Mouse (Mus musculus) midbrain, embryonic 15.5 days (tissue): ENCODE data around the gene Rbl1. TPM values are rescaled to one million over a fixed set of nuclear protein-coding genes. Genes with fewer than 3 reads are reported as not detected.
"Not testable (repeated sequence)": the region's sequence is repeated elsewhere in the genome, so short reads cannot be mapped to it uniquely, and the experiment has no call there.

Source experiments
- ATAC-seq: fragments of 200-750 bp; cut with Nextera tagmentation; replicated peaks from 2 replicates; pipeline ENCODE4 v1.8.0; 2017; ENCODE audit warnings: moderate TSS enrichment
- H3K27ac ChIP-seq: fragments of 300-500 bp; sonication (generic); 2 replicates; pipeline ENCODE4 v1.5.1; 2015; ENCODE audit warnings: mild to moderate bottlenecking, inconsistent platforms
- H3K27me3 ChIP-seq: fragments of 300-500 bp; sonication (generic); replicated peaks from 2 replicates; pipeline ENCODE4 v1.6.1; 2015; ENCODE audit warnings: inconsistent platforms
- H3K36me3 ChIP-seq: fragments of 300-500 bp; sonication (generic); replicated peaks from 2 replicates; pipeline ENCODE4 v1.6.1; 2015; ENCODE audit warnings: inconsistent platforms
- H3K4me1 ChIP-seq: fragments of 300-500 bp; sonication (generic); 2 replicates; pipeline ENCODE4 v1.6.1; 2015; ENCODE audit warnings: inconsistent platforms
- H3K4me2 ChIP-seq: fragments of 300-500 bp; sonication (generic); 2 replicates; pipeline ENCODE4 v1.6.1; 2015; ENCODE audit warnings: inconsistent platforms, mild to moderate bottlenecking, moderate library complexity
- H3K4me3 ChIP-seq: fragments of 300-500 bp; sonication (generic); 2 replicates; pipeline ENCODE4 v1.5.1; 2015; ENCODE audit warnings: mild to moderate bottlenecking, inconsistent platforms
- H3K9ac ChIP-seq: fragments of 300-500 bp; sonication (generic); 2 replicates; pipeline ENCODE4 v1.6.1; 2015; ENCODE audit warnings: mild to moderate bottlenecking, inconsistent platforms
- H3K9me3 ChIP-seq: fragments of 300-500 bp; sonication (generic); 2 replicates; pipeline ENCODE4 v1.6.1; 2016; ENCODE audit warnings: inconsistent platforms
- WGBS: fragments of 180-500 bp; shearing (Covaris S2); methylation state at CpG from one replicate; pipeline ENCODE4 v1.1.7; 2015; ENCODE audit warnings: mixed read lengths; 5-methylcytosine and 5-hydroxymethylcytosine counted together
- polyA plus RNA-seq: library from polyadenylated mRNA; unstranded; fragments of >200 nt; fragmentation: Nextera tagmentation; extraction: Ambion mirVana; gene quantifications from 2 replicates; pipeline ENCODE4 v1.2.1, GENCODE M21; 2015

Rbl1 gene
- polyA plus RNA-seq, 1 experiment from 2014 or later: 6.2 TPM

- H3K4me2 ChIP-seq: no peak overlapping the region
- H3K4me1 ChIP-seq: peaks cover 6% of the 10 kb centered on the region; the same call in 1 of the 2 replicates
- H3K27me3 ChIP-seq: no peaks in the 10 kb centered on the region
- ATAC-seq: 0 out of 2 replicates have a peak, but pooled peaks have one; percentile 72
- H3K27ac ChIP-seq: peak overlapping the region; percentile 46; the same call in 1 of the 2 replicates
- no peaks in the 10 kb centered on the region for H3K9me3 ChIP-seq
- no peak overlapping the region for H3K4me3 ChIP-seq
- WGBS: 9% methylated on average over 5 of the region's 5 CpGs
- no peak overlapping the region for H3K9ac ChIP-seq
- H3K36me3 ChIP-seq: 0 out of 2 replicates have a peak, but pooled peaks cover 5% of the 10 kb centered on the region
These were observed 34.2 kb downstream of the Rbl1 start for GRCm38 (mm10) chr2:157170166-157170565.

GRCm38 (mm10) chr2:157166371-157167080 lies 37.8 kb downstream of the Rbl1 start:
- WGBS: 97% methylated on average over 12 of the region's 12 CpGs
- H3K36me3 ChIP-seq: peaks cover 3% of the 10 kb centered on the region; the same call in 1 of the 2 replicates
- no peak overlapping the region for H3K4me3 ChIP-seq
- H3K9ac ChIP-seq: no peak overlapping the region
- H3K27me3 ChIP-seq: no peaks in the 10 kb centered on the region
- no peak for ATAC-seq
- no peaks in the 10 kb centered on the region for H3K9me3 ChIP-seq
- peaks cover 6% of the 10 kb centered on the region; the same call in 1 of the 2 replicates for H3K4me1 ChIP-seq
- no peak overlapping the region for H3K4me2 ChIP-seq
- H3K27ac ChIP-seq: no peak overlapping the region

- ATAC-seq, H3K27me3 ChIP-seq, H3K4me2 ChIP-seq, H3K4me3 ChIP-seq, H3K4me1 ChIP-seq, H3K9me3 ChIP-seq, H3K9ac ChIP-seq, H3K27ac ChIP-seq, H3K36me3 ChIP-seq: not testable (repeated sequence)
These were observed 38.8 kb downstream of the Rbl1 start for GRCm38 (mm10) chr2:157165312-157166224.

- H3K4me3 ChIP-seq: no peak overlapping the region
- peaks cover 17% of the 10 kb centered on the region for H3K36me3 ChIP-seq
- no peaks in the 10 kb centered on the region for H3K27me3 ChIP-seq
- no peaks in the 10 kb centered on the region for H3K4me1 ChIP-seq
- no peak for ATAC-seq
- H3K9me3 ChIP-seq: no peaks in the 10 kb centered on the region
- no peak overlapping the region for H3K27ac ChIP-seq
- WGBS: 87% methylated on average over 2 of the region's 2 CpGs
- no peak overlapping the region for H3K9ac ChIP-seq
- H3K4me2 ChIP-seq: no peak overlapping the region
These were observed 40.2 kb downstream of the Rbl1 start for GRCm38 (mm10) chr2:157164101-157164500.

- no peak overlapping the region for H3K27ac ChIP-seq
- no peak overlapping the region for H3K4me3 ChIP-seq
- no peak overlapping the region for H3K4me2 ChIP-seq
- WGBS: 100% methylated on average over 1 of the region's 1 CpGs
- H3K4me1 ChIP-seq: no peaks in the 10 kb centered on the region
- H3K9me3 ChIP-seq: no peaks in the 10 kb centered on the region
- H3K9ac ChIP-seq: no peak overlapping the region
- no peaks in the 10 kb centered on the region for H3K27me3 ChIP-seq
- H3K36me3 ChIP-seq: peaks cover 34% of the 10 kb centered on the region
- no peak for ATAC-seq
These were observed 48.3 kb downstream of the Rbl1 start for GRCm38 (mm10) chr2:157156079-157156478.

- WGBS: 89% methylated on average over 2 of the region's 2 CpGs
- no peaks in the 10 kb centered on the region for H3K4me1 ChIP-seq
- no peak overlapping the region for H3K9ac ChIP-seq
- H3K36me3 ChIP-seq: peaks cover 17% of the 10 kb centered on the region
- H3K27me3 ChIP-seq: no peaks in the 10 kb centered on the region
- no peak overlapping the region for H3K4me2 ChIP-seq
- H3K4me3 ChIP-seq: no peak overlapping the region
- H3K27ac ChIP-seq: no peak overlapping the region
- H3K9me3 ChIP-seq: no peaks in the 10 kb centered on the region
- ATAC-seq: no peak
These were observed 51.1 kb downstream of the Rbl1 start for GRCm38 (mm10) chr2:157153235-157153634.

- 95% methylated on average over 5 of the region's 5 CpGs for WGBS
- H3K4me2 ChIP-seq: no peak overlapping the region
- H3K9me3 ChIP-seq: no peaks in the 10 kb centered on the region
- H3K4me3 ChIP-seq: no peak overlapping the region
- H3K36me3 ChIP-seq: peaks cover 8% of the 10 kb centered on the region; the same call in 1 of the 2 replicates
- no peak overlapping the region for H3K27ac ChIP-seq
- H3K4me1 ChIP-seq: no peaks in the 10 kb centered on the region
- no peaks in the 10 kb centered on the region for H3K27me3 ChIP-seq
- ATAC-seq: no peak
- H3K9ac ChIP-seq: no peak overlapping the region
These were observed 55.9 kb downstream of the Rbl1 start for GRCm38 (mm10) chr2:157148417-157148816.

- Histone ChIP-seq H3K4me2 (no peak overlapping the region), H3K4me3 (no peak overlapping the region), H3K4me1 (no peaks in the 10 kb centered on the region), H3K9ac (no peak overlapping the region), H3K27me3 (no peaks in the 10 kb centered on the region), H3K27ac (no peak overlapping the region), H3K36me3 (peaks cover 8% of the 10 kb centered on the region; the same call in 1 of the 2 replicates), H3K9me3 (no peaks in the 10 kb centered on the region)
- no peak for ATAC-seq
- WGBS: 90% methylated on average over 9 of the region's 9 CpGs
These were observed 56.8 kb downstream of the Rbl1 start for GRCm38 (mm10) chr2:157147397-157148020.

GRCm38 (mm10) chr2:157145173-157145572 lies 59.2 kb downstream of the Rbl1 start:
- Histone ChIP-seq H3K4me3 (no peak overlapping the region), H3K9me3 (no peaks in the 10 kb centered on the region), H3K27ac (no peak overlapping the region), H3K27me3 (no peaks in the 10 kb centered on the region), H3K9ac (no peak overlapping the region), H3K4me2 (no peak overlapping the region), H3K36me3 (peaks cover 6% of the 10 kb centered on the region; the same call in 1 of the 2 replicates), H3K4me1 (no peaks in the 10 kb centered on the region)
- ATAC-seq: no peak
- WGBS: 87% methylated on average over 1 of the region's 1 CpGs

- H3K9ac ChIP-seq: no peak overlapping the region
- no peaks in the 10 kb centered on the region for H3K4me1 ChIP-seq
- no peaks in the 10 kb centered on the region for H3K27me3 ChIP-seq
- 0 out of 2 replicates have a peak, but pooled peaks cover 5% of the 10 kb centered on the region for H3K36me3 ChIP-seq
- no peak overlapping the region for H3K4me2 ChIP-seq
- no peak overlapping the region for H3K4me3 ChIP-seq
- H3K9me3 ChIP-seq: no peaks in the 10 kb centered on the region
- no peak for ATAC-seq
- H3K27ac ChIP-seq: no peak overlapping the region
- 77% methylated on average over 5 of the region's 5 CpGs for WGBS
These were observed 60.2 kb downstream of the Rbl1 start for GRCm38 (mm10) chr2:157144132-157144531.

GRCm38 (mm10) chr2:157141962-157142361 lies 62.4 kb downstream of the Rbl1 start:
- no peak overlapping the region for H3K27ac ChIP-seq
- no peaks in the 10 kb centered on the region for H3K27me3 ChIP-seq
- H3K4me1 ChIP-seq: no peaks in the 10 kb centered on the region
- no peak overlapping the region for H3K4me2 ChIP-seq
- no peaks in the 10 kb centered on the region for H3K9me3 ChIP-seq
- H3K36me3 ChIP-seq: no peaks in the 10 kb centered on the region
- no peak overlapping the region for H3K4me3 ChIP-seq
- no peak overlapping the region for H3K9ac ChIP-seq
- WGBS: 83% methylated on average over 4 of the region's 4 CpGs
- no peak for ATAC-seq

- no peak overlapping the region for H3K4me3 ChIP-seq
- H3K9ac ChIP-seq: no peak overlapping the region
- H3K27ac ChIP-seq: no peak overlapping the region
- H3K9me3 ChIP-seq: no peaks in the 10 kb centered on the region
- H3K27me3 ChIP-seq: no peaks in the 10 kb centered on the region
- H3K4me2 ChIP-seq: no peak overlapping the region
- 94% methylated on average over 5 of the region's 5 CpGs for WGBS
- no peaks in the 10 kb centered on the region for H3K36me3 ChIP-seq
- peaks cover 3% of the 10 kb centered on the region for H3K4me1 ChIP-seq
- ATAC-seq: no peak
These were observed 65.0 kb downstream of the Rbl1 start for GRCm38 (mm10) chr2:157139251-157139802.
